Mouse (Mus musculus): Measurements from ENCODE around the gene Gart. TPM values are rescaled to one million over a fixed set of nuclear protein-coding genes. Genes with fewer than 3 reads are reported as not detected.

Gart gene
- total and polyA plus RNA-seq, 3 experiments = 94.0 to 509 (median 417) TPM

GRCm38 (mm10) chr16:91601693-91602092 lies 45.1 kb downstream of the Gart start:
- H3K9ac ChIP-seq (ENCODE audit: control insufficient read depth, low read depth, low read length, poor library complexity, severe bottlenecking) = no peak overlapping the region
- H3K36me3 ChIP-seq (ENCODE audit: control insufficient read depth in 1 of 2, insufficient read depth in 2 of 2, low read length in 2 of 2) = no peaks in the 10 kb centered on the region
- no peak overlapping the region for H3K27ac ChIP-seq (ENCODE audit: control insufficient read depth, low read depth, low read length)
- no peak overlapping the region for H3K4me3 ChIP-seq (ENCODE audit: control insufficient read depth in 1 of 2, insufficient read depth in 1 of 2, low read depth in 2 of 2, low read length in 2 of 2)
- no peaks in the 10 kb centered on the region for H3K4me1 ChIP-seq (ENCODE audit: control insufficient read depth in 1 of 2, insufficient read depth in 2 of 2, low read length in 2 of 2)
- no peak for DNase-seq (ENCODE audit: low read depth, low spot score)
- H3K9me3 ChIP-seq (replicated peaks; ENCODE audit: insufficient read depth, low read length) = no peaks in the 10 kb centered on the region
- TF ChIP-seq TBP (IDR thresholded peaks at IDR 0.05; ENCODE audit: low read depth, low read length) (0 out of 2 replicates have a peak, but pooled peaks have one; percentile 30), USF2 (IDR thresholded peaks at IDR 0.05; ENCODE audit: borderline replicate concordance in 1 of 2, insufficient read depth in 1 of 2, low read depth in 1 of 2, low read length in 2 of 2) (no peak)
- H3K27me3 ChIP-seq (ENCODE audit: control insufficient read depth in 1 of 2, insufficient read depth in 2 of 2, low read length in 2 of 2) = no peaks in the 10 kb centered on the region
- H3K79me2 ChIP-seq (ENCODE audit: control insufficient read depth, insufficient read depth, low read length, poor library complexity) = no peaks in the 10 kb centered on the region; the same call in 1 of the 2 replicates

GRCm38 (mm10) chr16:91601081-91601480 lies 45.7 kb downstream of the Gart start:
- Histone ChIP-seq H3K36me3 (ENCODE audit: control insufficient read depth in 1 of 2, insufficient read depth in 2 of 2, low read length in 2 of 2) (no peaks in the 10 kb centered on the region), H3K27me3 (ENCODE audit: control insufficient read depth in 1 of 2, insufficient read depth in 2 of 2, low read length in 2 of 2) (no peaks in the 10 kb centered on the region), H3K4me1 (ENCODE audit: control insufficient read depth in 1 of 2, insufficient read depth in 2 of 2, low read length in 2 of 2) (no peaks in the 10 kb centered on the region), H3K9me3 (replicated peaks; ENCODE audit: insufficient read depth, low read length) (no peaks in the 10 kb centered on the region), H3K4me3 (ENCODE audit: control insufficient read depth in 1 of 2, insufficient read depth in 1 of 2, low read depth in 2 of 2, low read length in 2 of 2) (no peak overlapping the region), H3K9ac (ENCODE audit: control insufficient read depth, low read depth, low read length, poor library complexity, severe bottlenecking) (no peak overlapping the region), H3K79me2 (ENCODE audit: control insufficient read depth, insufficient read depth, low read length, poor library complexity) (no peaks in the 10 kb centered on the region; the same call in 1 of the 2 replicates), H3K27ac (ENCODE audit: control insufficient read depth, low read depth, low read length) (no peak overlapping the region)
- DNase-seq (ENCODE audit: low read depth, low spot score) = no peak
- TF ChIP-seq CHD1 (IDR thresholded peaks at IDR 0.05; ENCODE audit: low read depth, low read length) (no peak), CHD2 (IDR thresholded peaks at IDR 0.05; ENCODE audit: low read length) (no peak)

DNA sequence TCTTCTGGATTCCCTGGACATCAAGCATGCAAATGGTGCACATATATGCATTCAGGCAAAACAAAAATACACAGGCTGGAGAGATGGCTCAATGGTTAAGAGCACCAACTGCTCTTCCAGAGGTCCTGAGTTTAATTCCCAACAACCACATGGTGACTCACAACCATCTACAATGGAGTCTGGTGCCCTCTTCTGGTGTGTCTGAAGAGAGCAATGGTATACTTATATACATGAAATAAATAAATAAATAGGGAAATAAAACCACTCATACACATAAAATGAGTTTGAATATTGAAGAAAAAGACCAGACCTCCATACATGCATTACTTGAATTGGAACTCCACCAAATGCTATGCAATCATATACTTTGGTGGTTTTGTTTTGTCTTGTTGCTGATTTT lies 47.5 kb downstream of the Gart start:
- Histone ChIP-seq H3K4me3 (ENCODE audit: control insufficient read depth in 1 of 2, insufficient read depth in 1 of 2, low read depth in 2 of 2, low read length in 2 of 2) (no peak overlapping the region), H3K27ac (ENCODE audit: control insufficient read depth, low read depth, low read length) (no peak overlapping the region), H3K9me3 (replicated peaks; ENCODE audit: insufficient read depth, low read length) (no peaks in the 10 kb centered on the region), H3K79me2 (ENCODE audit: control insufficient read depth, insufficient read depth, low read length, poor library complexity) (no peaks in the 10 kb centered on the region; the same call in 1 of the 2 replicates), H3K36me3 (ENCODE audit: control insufficient read depth in 1 of 2, insufficient read depth in 2 of 2, low read length in 2 of 2) (no peaks in the 10 kb centered on the region), H3K9ac (ENCODE audit: control insufficient read depth, low read depth, low read length, poor library complexity, severe bottlenecking) (no peak overlapping the region), H3K27me3 (ENCODE audit: control insufficient read depth in 1 of 2, insufficient read depth in 2 of 2, low read length in 2 of 2) (no peaks in the 10 kb centered on the region), H3K4me1 (ENCODE audit: control insufficient read depth in 1 of 2, insufficient read depth in 2 of 2, low read length in 2 of 2) (no peaks in the 10 kb centered on the region)
- TF ChIP-seq CTCF (IDR thresholded peaks at IDR 0.05 in 2 of 3, conservative IDR thresholded peaks at IDR 0.05 in 1 of 3; ENCODE audit: control insufficient read depth in 1 of 3, insufficient read depth in 1 of 3, low read depth in 2 of 3, low read length in 3 of 3, poor library complexity in 1 of 3, severe bottlenecking in 1 of 3) (peak in 2 of 3 experiments; percentile 39 to 44; a peak in 4 of 6 replicates), RAD21 (IDR thresholded peaks at IDR 0.05; ENCODE audit: low read depth, low read length) (peak; percentile 51), SMC3 (IDR thresholded peaks at IDR 0.05; ENCODE audit: low read depth, low read length) (peak; percentile 54), USF1 (IDR thresholded peaks at IDR 0.05; ENCODE audit: low read depth, low read length) (no peak), ZC3H11A (IDR thresholded peaks at IDR 0.05; ENCODE audit: low read depth, low read length) (peak; percentile 49), MXI1 (IDR thresholded peaks at IDR 0.05; ENCODE audit: low read depth, low read length) (no peak)
- DNase-seq (ENCODE audit: low read depth, low spot score) = peak; percentile 43
